Mouse (Mus musculus): ENCODE measurements at regions not wholly inside any gene's neighbourhood (a gene's known extent, or its start where the extent isn't known, plus 50 kb on each side); places are given as distances from the start of the nearest gene placed in this dataset.

DNA sequence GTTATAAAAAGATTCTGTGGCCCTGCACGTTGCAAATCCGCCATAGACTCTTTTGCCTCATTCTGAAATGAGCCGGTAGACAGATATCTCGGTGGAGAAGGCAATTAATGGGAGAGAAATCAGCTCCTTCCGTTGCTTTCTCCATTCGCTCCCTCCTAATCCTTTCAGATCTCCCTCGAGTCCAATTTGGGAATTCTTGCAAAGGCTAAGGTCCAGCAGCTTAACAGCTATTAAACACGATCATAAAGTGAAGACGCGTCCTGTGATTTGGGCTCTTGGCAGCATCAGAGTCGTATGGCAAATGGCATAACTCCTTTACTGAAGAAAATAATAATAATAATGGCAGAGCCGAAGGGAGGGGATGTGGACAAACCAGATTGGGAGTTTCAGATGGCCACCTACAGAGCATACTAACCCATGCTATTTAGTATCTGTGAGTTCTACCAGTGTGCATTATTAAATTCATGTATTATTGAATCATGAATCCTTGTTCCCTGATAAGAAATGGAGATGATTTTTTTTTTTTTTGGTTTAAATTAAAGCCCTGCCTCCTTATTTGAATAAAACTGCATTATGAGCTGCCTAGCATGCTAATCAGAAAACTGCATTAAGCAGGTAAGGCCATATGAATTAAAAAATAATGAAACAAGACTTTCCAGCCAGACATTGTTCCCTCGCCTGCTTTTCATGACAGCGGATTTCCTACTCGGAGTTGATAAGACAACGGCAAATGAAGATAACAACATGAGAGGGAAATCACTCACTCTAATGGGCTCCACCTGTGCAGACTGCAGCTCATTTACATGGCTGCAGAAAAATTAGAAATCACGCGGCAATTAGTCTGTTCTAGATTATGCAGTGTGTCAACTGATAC, 246.2 kb upstream of the Meis1 start:
- no peaks in the 10 kb centered on the region for H3K4me1 ChIP-seq (replicated peaks; ENCODE audit: low read depth, low read length)
- H3K36me3 ChIP-seq (ENCODE audit: insufficient read depth, low read length), result no peaks in the 10 kb centered on the region
- peaks cover 4% of the 10 kb centered on the region; the same call in 1 of the 2 replicates for H3K9me3 ChIP-seq (ENCODE audit: low read length)
- TF ChIP-seq POU5F1 (IDR thresholded peaks at IDR 0.05; ENCODE audit: borderline replicate concordance, low read length), result no peak
- TF ChIP-seq CTCF (conservative IDR thresholded peaks at IDR 0.05; ENCODE audit: low read length), result no peak
- TF ChIP-seq NANOG (IDR thresholded peaks at IDR 0.05; ENCODE audit: borderline replicate concordance, low read length), result no peak
- no peaks in the 10 kb centered on the region for H3K27me3 ChIP-seq (ENCODE audit: insufficient read depth, low read length)
- no peak overlapping the region for H3K4me3 ChIP-seq (replicated peaks; ENCODE audit: low read length)

DNA sequence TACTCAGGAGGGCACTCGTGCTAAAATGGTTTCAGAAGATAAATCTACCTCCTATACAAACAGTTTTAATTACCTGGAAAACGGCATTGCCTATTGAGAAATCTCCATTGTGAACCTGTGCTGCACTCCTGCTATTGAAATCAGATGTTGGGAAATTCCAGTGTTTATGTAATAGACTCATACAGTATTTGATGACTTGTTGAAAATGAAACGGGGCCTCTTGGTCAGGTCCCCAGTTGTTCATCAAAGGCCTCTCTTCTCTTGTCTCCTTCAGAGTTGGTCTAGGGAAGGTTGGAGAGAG, 246.8 kb upstream of the Meis1 start:
- H3K4me3 ChIP-seq (replicated peaks; ENCODE audit: low read length), result no peak overlapping the region
- no peaks in the 10 kb centered on the region for H3K4me1 ChIP-seq (replicated peaks; ENCODE audit: low read depth, low read length)
- H3K27me3 ChIP-seq (ENCODE audit: insufficient read depth, low read length), result no peaks in the 10 kb centered on the region
- no peaks in the 10 kb centered on the region for H3K36me3 ChIP-seq (ENCODE audit: insufficient read depth, low read length)
- peaks cover 4% of the 10 kb centered on the region; the same call in 1 of the 2 replicates for H3K9me3 ChIP-seq (ENCODE audit: low read length)
- no peak for TF ChIP-seq NANOG (IDR thresholded peaks at IDR 0.05; ENCODE audit: borderline replicate concordance, low read length)
- no peak for TF ChIP-seq POU5F1 (IDR thresholded peaks at IDR 0.05; ENCODE audit: borderline replicate concordance, low read length)
- TF ChIP-seq CTCF (conservative IDR thresholded peaks at IDR 0.05; ENCODE audit: low read length), result no peak

DNA sequence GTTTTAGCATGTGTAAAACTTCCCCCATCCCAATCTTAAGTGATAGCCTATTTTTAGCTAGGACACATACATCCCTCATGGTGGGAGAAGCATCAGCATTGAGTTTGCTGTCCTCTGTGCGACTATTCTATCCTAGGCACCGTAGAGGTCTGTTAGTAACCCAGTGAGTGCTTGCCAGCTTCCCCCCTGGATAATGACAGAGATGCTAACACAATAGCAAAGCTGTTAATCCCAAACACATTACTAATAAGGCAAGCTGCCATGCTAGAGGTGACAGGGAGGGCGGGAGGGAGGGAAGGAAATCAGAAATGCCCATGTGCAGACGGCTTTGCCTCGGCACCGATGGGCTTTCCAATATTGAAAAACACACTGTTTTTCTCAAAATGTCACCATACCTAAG, 272.2 kb upstream of the Meis1 start:
- H3K27me3 ChIP-seq (ENCODE audit: insufficient read depth, low read length), result no peaks in the 10 kb centered on the region
- TF ChIP-seq CTCF (conservative IDR thresholded peaks at IDR 0.05; ENCODE audit: low read length), result no peak
- no peak for TF ChIP-seq POU5F1 (IDR thresholded peaks at IDR 0.05; ENCODE audit: borderline replicate concordance, low read length)
- no peak for TF ChIP-seq NANOG (IDR thresholded peaks at IDR 0.05; ENCODE audit: borderline replicate concordance, low read length)
- H3K9me3 ChIP-seq (ENCODE audit: low read length), result no peaks in the 10 kb centered on the region
- no peak overlapping the region for H3K4me3 ChIP-seq (replicated peaks; ENCODE audit: low read length)
- H3K36me3 ChIP-seq (ENCODE audit: insufficient read depth, low read length), result no peaks in the 10 kb centered on the region
- H3K4me1 ChIP-seq (replicated peaks; ENCODE audit: low read depth, low read length), result 0 out of 2 replicates have a peak, but pooled peaks cover 4% of the 10 kb centered on the region

DNA sequence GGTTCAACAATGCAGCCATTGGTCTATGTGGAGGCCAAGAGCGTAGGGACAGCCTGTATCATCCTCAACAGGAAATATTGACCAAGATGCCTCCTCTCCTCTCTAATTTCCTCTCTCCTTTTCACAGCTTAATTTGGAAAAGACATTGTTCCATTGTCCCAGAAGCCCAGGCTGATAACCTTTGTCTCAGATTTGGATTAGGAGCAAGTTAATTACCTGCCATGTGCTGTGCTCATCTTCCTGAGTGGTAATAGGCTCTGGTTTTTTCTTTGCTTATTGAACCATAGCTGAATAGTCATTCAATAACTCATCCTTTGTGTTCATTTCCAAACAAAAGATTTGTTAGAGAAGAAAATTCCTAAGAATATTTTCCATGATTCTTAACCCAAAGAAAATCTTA, 280.6 kb upstream of the Meis1 start:
- H3K9me3 ChIP-seq (ENCODE audit: low read length), result no peaks in the 10 kb centered on the region
- no peaks in the 10 kb centered on the region for H3K27me3 ChIP-seq (ENCODE audit: insufficient read depth, low read length)
- no peak for TF ChIP-seq POU5F1 (IDR thresholded peaks at IDR 0.05; ENCODE audit: borderline replicate concordance, low read length)
- no peak for TF ChIP-seq NANOG (IDR thresholded peaks at IDR 0.05; ENCODE audit: borderline replicate concordance, low read length)
- no peak for TF ChIP-seq CTCF (conservative IDR thresholded peaks at IDR 0.05; ENCODE audit: low read length)
- H3K4me1 ChIP-seq (replicated peaks; ENCODE audit: low read depth, low read length), result no peaks in the 10 kb centered on the region
- no peak overlapping the region for H3K4me3 ChIP-seq (replicated peaks; ENCODE audit: low read length)
- no peaks in the 10 kb centered on the region for H3K36me3 ChIP-seq (ENCODE audit: insufficient read depth, low read length)

DNA sequence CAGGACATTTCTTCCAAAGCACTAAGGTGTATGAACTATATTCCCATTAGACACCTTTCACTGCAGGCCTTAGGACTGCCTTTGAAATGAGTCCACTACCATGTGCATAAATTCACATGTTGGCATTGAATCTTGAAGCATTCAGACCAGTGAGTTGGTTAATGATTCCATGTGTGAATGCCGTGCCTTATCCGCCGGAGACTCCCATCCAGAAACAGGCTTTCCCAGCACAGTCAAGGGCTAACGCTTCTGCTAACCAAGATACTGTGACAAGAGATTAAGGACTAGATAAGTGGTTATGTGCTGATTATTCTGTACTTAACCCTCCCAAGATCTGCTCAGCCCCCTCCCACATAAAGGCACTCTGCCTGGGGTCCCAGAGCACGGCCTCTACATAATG, 287.9 kb upstream of the Meis1 start:
- TF ChIP-seq POU5F1 (IDR thresholded peaks at IDR 0.05; ENCODE audit: borderline replicate concordance, low read length), result no peak
- TF ChIP-seq NANOG (IDR thresholded peaks at IDR 0.05; ENCODE audit: borderline replicate concordance, low read length), result no peak
- no peak for TF ChIP-seq CTCF (conservative IDR thresholded peaks at IDR 0.05; ENCODE audit: low read length)
- H3K9me3 ChIP-seq (ENCODE audit: low read length), result no peaks in the 10 kb centered on the region
- no peak overlapping the region for H3K4me3 ChIP-seq (replicated peaks; ENCODE audit: low read length)

DNA sequence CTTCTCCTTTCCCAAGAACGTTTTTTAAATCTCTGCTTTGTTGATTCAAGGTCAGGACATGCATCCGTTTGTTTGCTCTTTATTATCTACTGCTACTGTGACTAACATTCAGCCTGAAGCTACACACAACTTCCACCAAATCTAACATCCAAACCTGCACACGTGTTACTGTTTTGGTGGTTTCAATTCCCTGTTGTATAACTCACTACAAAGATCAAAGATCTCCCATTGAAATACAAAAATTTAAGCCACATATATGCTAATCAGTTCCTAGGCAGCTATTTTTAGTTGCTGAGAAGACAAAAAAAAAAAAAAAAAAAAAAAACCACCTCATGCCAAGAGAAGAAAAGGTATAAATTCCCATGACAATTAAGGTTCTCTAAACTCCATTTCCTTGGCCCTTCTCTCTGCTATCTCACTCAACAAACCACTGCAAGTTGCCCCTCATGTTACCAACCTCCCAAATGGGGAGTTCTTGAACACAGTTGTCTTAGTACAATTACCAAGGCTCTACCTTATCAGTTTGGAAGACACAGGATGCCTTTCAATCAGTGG, 312.0 kb upstream of the Meis1 start:
- H3K36me3 ChIP-seq (ENCODE audit: insufficient read depth, low read length), result no peaks in the 10 kb centered on the region
- no peaks in the 10 kb centered on the region for H3K27me3 ChIP-seq (ENCODE audit: insufficient read depth, low read length)
- peaks cover 3% of the 10 kb centered on the region; the same call in 1 of the 2 replicates for H3K4me1 ChIP-seq (replicated peaks; ENCODE audit: low read depth, low read length)
- H3K4me3 ChIP-seq (replicated peaks; ENCODE audit: low read length), result no peak overlapping the region
- TF ChIP-seq POU5F1 (IDR thresholded peaks at IDR 0.05; ENCODE audit: borderline replicate concordance, low read length) (no peak), CTCF (conservative IDR thresholded peaks at IDR 0.05; ENCODE audit: low read length) (no peak), NANOG (IDR thresholded peaks at IDR 0.05; ENCODE audit: borderline replicate concordance, low read length) (no peak)
- H3K9me3 ChIP-seq (ENCODE audit: low read length), result peaks cover 31% of the 10 kb centered on the region

More for the DNA sequence above, 287.9 kb upstream of the Meis1 start:
- no peaks in the 10 kb centered on the region for H3K27me3 ChIP-seq (ENCODE audit: insufficient read depth, low read length)
- no peaks in the 10 kb centered on the region for H3K36me3 ChIP-seq (ENCODE audit: insufficient read depth, low read length)
- H3K4me1 ChIP-seq (replicated peaks; ENCODE audit: low read depth, low read length), result no peaks in the 10 kb centered on the region

DNA sequence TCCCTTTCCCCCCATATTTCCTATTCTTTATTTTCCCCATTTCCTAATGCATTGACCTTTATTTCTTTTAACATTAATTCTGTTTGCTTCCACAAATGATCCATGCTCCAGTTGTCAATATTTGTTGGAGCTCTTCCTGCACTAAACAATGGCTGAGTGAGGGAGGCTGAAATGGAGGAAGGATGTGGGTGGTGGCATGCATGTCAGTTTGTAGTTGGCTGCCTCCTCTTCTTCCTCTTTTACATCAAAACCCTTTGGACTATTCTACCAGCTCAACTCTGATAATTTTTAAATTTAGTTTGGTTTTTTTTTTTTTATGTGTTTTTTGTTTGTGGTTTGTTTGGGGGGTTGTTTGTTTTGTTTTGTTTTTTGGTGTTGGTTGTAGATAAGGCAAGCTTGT, 313.5 kb upstream of the Meis1 start:
- Histone ChIP-seq H3K4me3 (replicated peaks; ENCODE audit: low read length) (no peak overlapping the region), H3K36me3 (ENCODE audit: insufficient read depth, low read length) (no peaks in the 10 kb centered on the region), H3K4me1 (replicated peaks; ENCODE audit: low read depth, low read length) (peaks cover 3% of the 10 kb centered on the region; the same call in 1 of the 2 replicates), H3K27me3 (ENCODE audit: insufficient read depth, low read length) (no peaks in the 10 kb centered on the region), H3K9me3 (ENCODE audit: low read length) (peaks cover 46% of the 10 kb centered on the region)
- TF ChIP-seq CTCF (conservative IDR thresholded peaks at IDR 0.05; ENCODE audit: low read length) (no peak), POU5F1 (IDR thresholded peaks at IDR 0.05; ENCODE audit: borderline replicate concordance, low read length) (no peak)

DNA sequence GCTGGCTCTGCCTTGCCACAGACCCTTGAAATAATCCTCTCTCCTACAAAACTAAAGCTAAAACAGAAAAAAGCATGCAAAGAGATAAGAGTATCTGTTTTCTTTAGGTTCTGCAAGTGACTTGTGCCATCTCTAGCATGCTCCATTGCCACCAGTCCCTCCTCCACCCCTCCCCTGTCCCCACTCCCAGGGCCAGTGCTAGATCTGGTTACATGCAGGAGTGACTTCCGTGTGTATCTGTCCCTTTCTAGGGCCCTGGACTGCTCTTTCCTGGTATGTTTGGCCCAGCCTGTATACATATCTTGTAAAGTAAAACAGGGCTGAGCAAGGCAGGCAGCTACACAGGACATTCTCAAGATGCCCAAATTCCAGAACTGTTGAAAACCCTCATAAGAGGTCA, 313.9 kb upstream of the Meis1 start:
- TF ChIP-seq POU5F1 (IDR thresholded peaks at IDR 0.05; ENCODE audit: borderline replicate concordance, low read length) (no peak), CTCF (conservative IDR thresholded peaks at IDR 0.05; ENCODE audit: low read length) (no peak), NANOG (IDR thresholded peaks at IDR 0.05; ENCODE audit: borderline replicate concordance, low read length) (no peak)
- H3K9me3 ChIP-seq (ENCODE audit: low read length), result peaks cover 50% of the 10 kb centered on the region
- H3K27me3 ChIP-seq (ENCODE audit: insufficient read depth, low read length), result no peaks in the 10 kb centered on the region
- H3K4me3 ChIP-seq (replicated peaks; ENCODE audit: low read length), result no peak overlapping the region
- H3K4me1 ChIP-seq (replicated peaks; ENCODE audit: low read depth, low read length), result peaks cover 3% of the 10 kb centered on the region; the same call in 1 of the 2 replicates
- H3K36me3 ChIP-seq (ENCODE audit: insufficient read depth, low read length), result no peaks in the 10 kb centered on the region

Data from E14TG2a.4 (cell line).